In genomic region chrX:42540756-42541053, GRCm38 (mm10) we compare ENCODE assay signal across 8 mouse cellular contexts. TPM values are rescaled to one million over a fixed set of nuclear protein-coding genes. Genes with fewer than 3 reads are reported as not detected.
DNase-seq lines count a peak whose midpoint lies in the region; ATAC-seq lines count a peak whose summit lies in the region.

No protein-coding gene starts in this region.

- no peak; the same call in 1 of the 2 replicates for ATAC-seq in hindbrain, embryonic 12.5 days (ENCODE audit: low FRiP score)

- no peaks in the 10 kb centered on the region for H3K27me3 ChIP-seq in hindbrain, embryonic 12.5 days

- no peaks in the 10 kb centered on the region for H3K9me3 ChIP-seq in hindbrain, embryonic 12.5 days (replicated peaks)

- no peaks in the 10 kb centered on the region for H3K36me3 ChIP-seq in hindbrain, embryonic 12.5 days

- peak; percentile 48 for DNase-seq in MN1 (ENCODE audit: low spot score)
- peak; percentile 80 for DNase-seq in cerebellum, adult 8-10 months
- peak; percentile 57 for DNase-seq in forelimb bud, embryonic 11.5 days (ENCODE audit: low read depth, low spot score)
- peak; percentile 43 to 85 for DNase-seq in layer of hippocampus, postnatal 14 days (ENCODE audit: low spot score in 2 of 2)
- peak; percentile 73 for DNase-seq in lung, postnatal 25 days (ENCODE audit: low spot score)
- peak; percentile 46 for DNase-seq in retina, postnatal 7 days (ENCODE audit: low read depth, low spot score)
- DNase-seq in urinary bladder, postnatal 25 days (ENCODE audit: low spot score) = peak; percentile 65

- 39% methylated on average over 5 of the region's 5 CpGs for WGBS in hindbrain, embryonic 12.5 days

- H3K27ac ChIP-seq in hindbrain, embryonic 12.5 days = no peak overlapping the region

- no peaks in the 10 kb centered on the region for H3K4me1 ChIP-seq in hindbrain, embryonic 12.5 days

- H3K4me2 ChIP-seq in hindbrain, embryonic 12.5 days (replicated peaks) = peak overlapping the region; percentile 30; the same call in 1 of the 2 replicates

- H3K4me3 ChIP-seq in hindbrain, embryonic 12.5 days = no peak overlapping the region

- no peak overlapping the region for H3K9ac ChIP-seq in hindbrain, embryonic 12.5 days

RNA-seq across cellular contexts. Expression of gene Sh2d1a, which starts 38.5 kb away (rescaled TPM):
- polyA plus RNA-seq in hindbrain, embryonic 12.5 days (2016; fragmentation: Nextera tagmentation; extraction: Ambion mirVana) = 0.57 and 0.76 TPM in 2 replicates
- total RNA-seq in layer of hippocampus, postnatal 14 days (2021) = under 1 TPM in 1 of 2 experiments, not detected in 1; 0.44 TPM

RNA-seq across cellular contexts. Expression of gene Tex13c2, which starts 51.2 kb away (rescaled TPM):
- polyA plus RNA-seq in hindbrain, embryonic 12.5 days (2016; fragmentation: Nextera tagmentation; extraction: Ambion mirVana) = not detected in 2 replicates
- total RNA-seq in layer of hippocampus, postnatal 14 days (2021) = under 1 TPM; 0.74 to 0.76 TPM
